Mouse (Mus musculus) adrenal gland, postnatal 10 days (tissue): ENCODE measurements around the gene Hspb2. TPM values are rescaled to one million over a fixed set of nuclear protein-coding genes. Genes with fewer than 3 reads are reported as not detected.

Experiments
- DNase-seq: peaks from one replicate; pipeline ENCODE4 v3.0.0; 2021; ENCODE audit warnings: mixed read lengths
- total RNA-seq, 2 experiments: library from RNA; stranded (reverse); gene quantifications; 2 replicates each; pipeline ENCODE4 v1.2.3; 2021

Hspb2 gene
- total RNA-seq, 2 experiments from 2014 or later: 5.1 to 13.5 TPM

- DNase-seq: no peak
Measured at GRCm38 (mm10) chr9:50750706-50751105, 1.4 kb downstream of the Hspb2 start.

GRCm38 (mm10) chr9:50746214-50746677 lies 5.9 kb downstream of the Hspb2 start, which contains the start of gene 2310030G06Rik:
2310030G06Rik (minus strand) TSS chr9:50746536.
- peak; percentile 57 for DNase-seq

GRCm38 (mm10) chr9:50745806-50746205 lies 6.3 kb downstream of the Hspb2 start:
- no peak for DNase-seq

GRCm38 (mm10) chr9:50742744-50743143 lies 9.4 kb downstream of the Hspb2 start:
- no peak for DNase-seq

- DNase-seq: no peak
Measured at GRCm38 (mm10) chr9:50742261-50742660, 9.9 kb downstream of the Hspb2 start.

- DNase-seq: no peak
Measured at GRCm38 (mm10) chr9:50740867-50741784, 11.0 kb downstream of the Hspb2 start.

- DNase-seq: peak; percentile 97
Measured at GRCm38 (mm10) chr9:50738914-50739870, 13.0 kb downstream of the Hspb2 start, which contains the start of gene Dixdc1. Dixdc1 (minus strand) TSS chr9:50739517.

GRCm38 (mm10) chr9:50734989-50735388 lies 17.2 kb downstream of the Hspb2 start:
- DNase-seq: peak; percentile 67

GRCm38 (mm10) chr9:50732560-50732959 lies 19.6 kb downstream of the Hspb2 start:
- DNase-seq: no peak

GRCm38 (mm10) chr9:50729600-50729999 lies 22.6 kb downstream of the Hspb2 start:
- DNase-seq: no peak

GRCm38 (mm10) chr9:50727925-50728651 lies 24.1 kb downstream of the Hspb2 start:
- peak; percentile 82 for DNase-seq

- DNase-seq: peak; percentile 36
Measured at GRCm38 (mm10) chr9:50727171-50727924, 24.8 kb downstream of the Hspb2 start.

GRCm38 (mm10) chr9:50725921-50726590 lies 26.1 kb downstream of the Hspb2 start:
- DNase-seq: no peak

GRCm38 (mm10) chr9:50724661-50725330 lies 27.4 kb downstream of the Hspb2 start:
- DNase-seq: no peak

GRCm38 (mm10) chr9:50724147-50724546 lies 28.0 kb downstream of the Hspb2 start:
- DNase-seq: no peak

GRCm38 (mm10) chr9:50723406-50723805 lies 28.7 kb downstream of the Hspb2 start:
- peak; percentile 88 for DNase-seq

- no peak for DNase-seq
Measured at GRCm38 (mm10) chr9:50722451-50722911, 29.7 kb downstream of the Hspb2 start.

GRCm38 (mm10) chr9:50721061-50721460 lies 31.1 kb downstream of the Hspb2 start:
- no peak for DNase-seq

GRCm38 (mm10) chr9:50718878-50719277 lies 33.3 kb downstream of the Hspb2 start:
- DNase-seq: no peak

GRCm38 (mm10) chr9:50714188-50714587 lies 38.0 kb downstream of the Hspb2 start:
- DNase-seq: no peak
